Mouse (Mus musculus) midbrain, embryonic 14.5 days (tissue): ENCODE data around the gene Catsper2. TPM values are rescaled to one million over a fixed set of nuclear protein-coding genes. Genes with fewer than 3 reads are reported as not detected.

ENCODE experiments used
- ATAC-seq: fragments of 200-750 bp; cut with Nextera tagmentation; 2 replicates; pipeline ENCODE4 v1.8.0; 2017; ENCODE audit warnings: moderate number of reproducible peaks, moderate library complexity; ENCODE audit not compliant: low FRiP score, low TSS enrichment
- DNase-seq: peaks from one replicate; pipeline ENCODE4 v3.0.0-alpha.2; 2015
- H3K27ac ChIP-seq: fragments of 300-500 bp; sonication (generic); replicated peaks from 2 replicates; pipeline ENCODE4 v1.5.1; 2014; ENCODE audit warnings: mild to moderate bottlenecking, low read depth, low read length, moderate library complexity
- H3K27me3 ChIP-seq: fragments of 300-500 bp; sonication (generic); 2 replicates; pipeline ENCODE4 v1.6.1; 2014; ENCODE audit warnings: low read length, control low read depth, mixed read lengths; ENCODE audit not compliant: control insufficient read depth, insufficient read depth
- H3K36me3 ChIP-seq: fragments of 300-500 bp; sonication (generic); 2 replicates; pipeline ENCODE4 v1.6.1; 2014; ENCODE audit warnings: low read length, control low read depth; ENCODE audit not compliant: control insufficient read depth, insufficient read depth
- H3K4me1 ChIP-seq: fragments of 300-500 bp; sonication (generic); 2 replicates; pipeline ENCODE4 v1.6.1; 2014; ENCODE audit warnings: mild to moderate bottlenecking, antibody characterized with exemption, low read length, control low read depth; ENCODE audit not compliant: control insufficient read depth, insufficient read depth
- H3K4me2 ChIP-seq: fragments of 300-500 bp; sonication (generic); 2 replicates; pipeline ENCODE4 v1.6.1; 2014; ENCODE audit warnings: mild to moderate bottlenecking, low read length, moderate library complexity
- H3K4me3 ChIP-seq: fragments of 300-500 bp; sonication (generic); replicated peaks from 2 replicates; pipeline ENCODE4 v1.5.1; 2014; ENCODE audit warnings: low read depth, low read length
- H3K9ac ChIP-seq: fragments of 300-500 bp; sonication (generic); replicated peaks from 2 replicates; pipeline ENCODE4 v1.6.1; 2014; ENCODE audit warnings: mild to moderate bottlenecking, low read length, moderate library complexity
- H3K9me3 ChIP-seq: fragments of 300-500 bp; sonication (generic); 2 replicates; pipeline ENCODE4 v1.6.1; 2016; ENCODE audit warnings: low read length, control low read depth, mixed read lengths; ENCODE audit not compliant: control insufficient read depth
- whole genome bisulfite sequencing: fragments of 180-500 bp; shearing (Covaris S2); extraction: QIAGEN DNeasy Blood & Tissue Kit; methylation state at CpG from one replicate; pipeline ENCODE4 v1.1.7; 2014; 5-methylcytosine and 5-hydroxymethylcytosine counted together
- polyA plus RNA-seq: library from polyadenylated mRNA; unstranded; fragments of >200 nt; fragmentation: Nextera tagmentation; extraction: Ambion mirVana; gene quantifications from 2 replicates; pipeline ENCODE4 v1.2.1, GENCODE M21; 2014

Catsper2 gene
- polyA plus RNA-seq, result 2.9 and 4.5 TPM in 2 replicates

DNA sequence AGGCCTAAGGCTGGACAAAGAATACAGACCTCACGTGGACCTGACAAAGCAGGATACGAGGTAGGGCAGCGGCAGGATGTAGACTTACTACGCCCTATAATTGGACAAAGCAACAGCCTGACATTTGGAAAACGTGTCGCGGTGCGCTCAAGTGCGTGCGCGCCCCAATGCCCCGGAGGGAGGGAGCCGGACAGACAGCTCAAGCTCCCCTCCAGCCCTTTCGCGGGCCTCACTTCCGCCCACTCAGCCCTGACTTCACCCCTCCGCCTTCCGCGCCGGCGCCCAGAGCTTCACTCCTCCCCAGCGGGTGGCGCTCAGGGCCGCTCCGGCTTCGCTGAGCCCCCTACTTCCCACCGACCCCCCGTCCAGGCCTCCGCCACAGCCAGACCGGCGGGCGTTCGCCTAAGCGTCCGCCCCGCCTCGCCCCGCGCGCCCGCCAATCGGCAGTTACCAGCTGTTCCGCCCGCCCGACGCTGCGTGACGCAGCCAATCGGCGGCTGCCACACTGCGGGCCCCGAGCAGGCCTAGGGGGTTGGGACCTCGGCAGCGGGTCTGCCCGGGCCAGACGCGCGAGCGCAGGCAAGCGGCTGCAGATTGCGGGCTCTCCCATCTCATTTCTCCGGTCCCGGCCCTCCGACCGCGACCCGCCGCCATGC, at the start of gene Catsper2, which contains the start of gene Pdia3:
Gene Catsper2 (minus strand): TSS at position 406 of the 656 bp plus-strand sequence.
Gene Pdia3 (plus strand): TSS at position 389 of the 656 bp plus-strand sequence.
- H3K4me1 ChIP-seq, result peaks cover 20% of the 10 kb centered on the region

DNA sequence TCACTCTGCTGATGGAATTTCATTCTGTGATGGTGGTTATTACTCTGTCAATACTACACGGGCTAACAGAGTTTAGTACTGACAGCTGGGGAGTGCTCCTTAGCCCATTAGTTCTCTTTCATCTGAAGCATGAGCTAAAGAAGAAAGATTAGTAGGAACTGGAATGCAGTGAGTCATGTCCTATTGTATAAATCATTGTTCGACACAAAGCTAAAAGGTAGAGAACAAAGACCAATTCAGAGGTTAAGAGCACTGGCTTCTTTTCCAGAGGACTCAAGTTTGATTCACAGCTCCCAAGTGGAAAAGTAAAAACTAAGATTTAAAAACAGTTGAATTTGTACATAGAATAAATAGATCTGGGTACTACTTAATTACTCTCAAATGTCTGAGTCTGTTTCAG, 46.5 kb upstream of the Catsper2 start:
- 72% methylated on average over 2 of the region's 2 CpGs for WGBS
- no peak overlapping the region for H3K9ac ChIP-seq

More for the DNA sequence above, at the start of gene Catsper2, which contains the start of gene Pdia3:
- peak within 1 kb of the TSS; percentile 96 for H3K9ac ChIP-seq
- H3K27ac ChIP-seq, result peak within 1 kb of the TSS; percentile 97
- H3K27me3 ChIP-seq, result no peaks in the 10 kb centered on the region
- WGBS, result under 1% methylated on average over 68 of the region's 68 CpGs
- DNase-seq, result peak; percentile 98
- ATAC-seq, result peak; percentile 99
- peaks cover 19% of the 10 kb centered on the region for H3K36me3 ChIP-seq
- no peaks in the 10 kb centered on the region for H3K9me3 ChIP-seq
- peak within 1 kb of the TSS; percentile 99 for H3K4me3 ChIP-seq
- peak within 1 kb of the TSS; percentile 75 for H3K4me2 ChIP-seq

DNA sequence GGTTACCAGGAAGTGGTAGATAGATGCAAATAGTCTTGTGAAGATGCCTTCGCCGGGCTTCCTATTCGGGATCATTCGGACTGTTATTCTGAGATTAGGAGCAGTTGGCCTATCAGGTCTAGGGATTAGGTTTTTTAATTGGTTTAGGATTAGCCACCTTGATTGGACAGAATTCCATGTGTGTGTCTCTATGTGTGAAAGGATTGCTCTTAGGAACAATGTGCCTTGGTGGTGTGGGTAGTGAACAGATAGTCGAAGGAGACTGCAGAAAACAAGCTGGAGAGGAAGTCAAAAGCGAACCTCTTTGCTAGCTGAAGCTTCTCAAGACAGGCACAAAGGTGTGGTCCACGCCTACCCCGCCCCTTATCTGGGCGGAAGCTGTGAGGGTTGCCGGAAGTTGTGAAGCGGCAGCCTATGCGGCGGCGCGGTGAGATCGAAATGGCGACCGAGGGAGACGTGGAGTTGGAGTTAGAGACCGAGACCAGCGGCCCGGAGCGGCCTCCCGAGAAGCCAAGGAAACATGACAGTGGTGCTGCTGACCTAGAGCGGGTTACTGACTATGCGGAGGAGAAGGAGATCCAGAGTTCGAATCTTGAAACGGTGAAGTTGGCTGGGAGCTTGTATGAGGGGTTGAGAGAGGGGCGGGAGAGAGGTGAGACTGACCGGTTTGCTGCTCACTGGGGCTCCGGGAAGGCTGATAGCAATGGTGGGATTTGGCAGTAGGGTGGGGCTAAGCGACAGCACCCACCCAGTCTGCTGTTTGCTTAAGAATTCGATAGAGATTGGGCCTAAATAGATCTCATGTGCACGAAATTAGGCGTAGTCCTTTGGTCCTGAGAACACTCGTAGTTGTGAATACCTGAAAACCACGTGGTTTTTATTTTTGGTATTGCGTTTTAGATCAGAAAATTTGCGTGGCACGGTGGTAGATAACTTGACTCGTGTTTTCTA, 43.4 kb upstream of the Catsper2 start, which contains the start of gene Serinc4:
Gene Serinc4 (minus strand): TSS at position 90 of the 951 bp plus-strand sequence.
- H3K27me3 ChIP-seq, result no peaks in the 10 kb centered on the region
- H3K9me3 ChIP-seq, result no peaks in the 10 kb centered on the region
- peak within 1 kb of the TSS; percentile 72 for H3K4me2 ChIP-seq
- peaks cover 12% of the 10 kb centered on the region for H3K4me1 ChIP-seq
- peak within 1 kb of the TSS; percentile 68 for H3K9ac ChIP-seq
- WGBS, result 3% methylated on average over 41 of the region's 41 CpGs
- H3K36me3 ChIP-seq, result peaks cover 40% of the 10 kb centered on the region
- peak; percentile 94 for ATAC-seq
- H3K4me3 ChIP-seq, result peak within 1 kb of the TSS; percentile 65
- peak; percentile 92 for DNase-seq
- peak within 1 kb of the TSS; percentile 78 for H3K27ac ChIP-seq

More for the DNA sequence above, 46.5 kb upstream of the Catsper2 start:
- peaks cover 12% of the 10 kb centered on the region for H3K4me1 ChIP-seq
- ATAC-seq (no peak), DNase-seq (no peak)
- H3K36me3 ChIP-seq, result peaks cover 24% of the 10 kb centered on the region
- H3K4me3 ChIP-seq, result no peak overlapping the region
- no peaks in the 10 kb centered on the region for H3K27me3 ChIP-seq
- no peaks in the 10 kb centered on the region for H3K9me3 ChIP-seq
- no peak overlapping the region for H3K4me2 ChIP-seq
- H3K27ac ChIP-seq, result no peak overlapping the region

DNA sequence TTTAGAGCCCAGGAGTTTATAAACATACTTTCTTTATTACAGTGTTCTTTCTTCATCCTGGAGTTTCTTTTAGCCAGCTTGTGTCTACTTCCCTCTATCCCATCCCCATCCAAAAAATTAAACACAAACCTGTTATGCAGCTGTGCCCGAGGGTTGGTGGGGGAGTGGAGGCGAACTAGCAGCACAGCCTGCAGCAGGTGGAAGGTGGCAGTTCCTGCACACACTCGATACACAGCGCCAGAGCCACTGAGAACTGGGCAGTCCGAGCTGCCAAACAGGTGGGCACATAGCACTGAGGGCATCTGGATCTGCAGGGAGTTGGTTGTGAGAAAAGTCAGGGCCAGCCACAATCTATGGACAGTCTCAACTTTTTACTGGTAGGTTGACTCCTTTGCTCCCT, 41.9 kb upstream of the Catsper2 start:
- peaks cover 44% of the 10 kb centered on the region for H3K36me3 ChIP-seq
- DNase-seq (no peak), ATAC-seq (no peak)
- H3K4me1 ChIP-seq, result peaks cover 19% of the 10 kb centered on the region
- H3K27ac ChIP-seq, result no peak overlapping the region
- no peaks in the 10 kb centered on the region for H3K27me3 ChIP-seq
- H3K4me3 ChIP-seq, result no peak overlapping the region
- WGBS, result 85% methylated on average over 5 of the region's 5 CpGs
- no peaks in the 10 kb centered on the region for H3K9me3 ChIP-seq
- H3K9ac ChIP-seq, result no peak overlapping the region
- no peak overlapping the region for H3K4me2 ChIP-seq

DNA sequence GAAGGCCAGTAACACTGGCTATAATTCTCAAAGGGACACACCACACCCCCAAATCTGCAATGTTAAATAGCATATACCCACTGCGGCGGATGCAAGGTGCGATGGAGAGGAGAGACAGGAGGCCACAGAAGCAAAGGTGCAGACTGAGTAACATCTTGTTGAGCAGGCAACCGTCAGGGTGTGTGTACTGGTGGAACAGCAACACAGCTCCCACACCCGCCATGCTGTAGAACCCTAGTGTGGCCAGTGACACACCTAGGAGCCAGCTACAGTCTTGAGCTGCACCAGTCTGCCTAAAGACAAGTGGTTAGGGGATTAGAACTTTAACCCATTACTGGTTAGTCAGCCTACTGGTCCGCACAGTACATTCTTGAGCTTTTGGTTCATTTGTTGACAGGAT, 40.3 kb upstream of the Catsper2 start:
- no peaks in the 10 kb centered on the region for H3K9me3 ChIP-seq
- WGBS, result 89% methylated on average over 6 of the region's 6 CpGs
- ATAC-seq, result no peak

DNA sequence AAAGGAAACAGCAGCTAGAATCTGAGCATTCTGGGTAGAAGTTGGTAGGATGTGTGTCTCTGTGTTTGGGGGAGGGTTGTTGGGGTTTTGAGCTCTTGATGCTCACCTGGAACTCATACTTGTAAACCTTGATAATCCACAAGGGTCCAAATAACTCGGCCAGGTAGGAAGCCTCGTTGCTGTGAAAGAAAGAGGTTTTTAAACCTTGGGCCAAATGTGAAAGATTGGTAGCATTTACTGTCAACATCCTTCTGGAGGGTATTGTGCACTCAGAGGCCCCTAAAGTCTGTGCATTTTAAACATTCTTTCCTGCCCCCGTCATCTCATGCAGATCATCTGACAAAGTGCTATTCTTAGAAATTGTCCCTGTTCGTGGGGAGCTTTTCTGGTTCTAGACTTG, 39.4 kb upstream of the Catsper2 start, which contains the start of gene Hypk:
Gene Hypk (plus strand): TSS at position 301 of the 400 bp plus-strand sequence.
- WGBS, result 83% methylated on average over 4 of the region's 4 CpGs

More for the DNA sequence above, 40.3 kb upstream of the Catsper2 start:
- Histone ChIP-seq H3K9ac (no peak overlapping the region), H3K4me3 (no peak overlapping the region), H3K27ac (no peak overlapping the region), H3K4me2 (no peak overlapping the region), H3K36me3 (peaks cover 30% of the 10 kb centered on the region), H3K27me3 (no peaks in the 10 kb centered on the region), H3K4me1 (peaks cover 24% of the 10 kb centered on the region)
- no peak for DNase-seq

DNA sequence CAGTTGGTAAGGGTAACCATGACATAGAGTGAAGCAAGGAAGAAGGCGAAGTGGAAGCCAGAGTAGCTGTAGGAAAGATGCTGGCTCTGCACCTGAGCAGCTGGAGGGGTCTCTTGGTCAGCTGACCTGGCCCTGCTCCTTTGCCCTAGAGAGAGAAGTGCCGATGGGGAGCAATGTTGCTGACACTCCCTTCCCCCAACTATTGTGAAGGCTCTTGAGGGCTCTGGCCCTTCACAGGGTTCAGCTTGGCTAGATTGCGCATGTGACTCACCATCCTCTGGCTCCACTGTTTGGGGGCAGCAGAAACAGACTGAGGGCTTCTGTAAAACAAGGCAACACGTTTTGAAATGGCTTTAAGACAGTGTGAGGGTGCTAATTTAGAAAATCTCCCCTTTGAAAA, 38.8 kb upstream of the Catsper2 start:
- Histone ChIP-seq H3K4me3 (no peak overlapping the region), H3K4me1 (peaks cover 18% of the 10 kb centered on the region), H3K9me3 (no peaks in the 10 kb centered on the region), H3K36me3 (peaks cover 24% of the 10 kb centered on the region), H3K27me3 (no peaks in the 10 kb centered on the region), H3K9ac (no peak overlapping the region), H3K27ac (no peak overlapping the region), H3K4me2 (no peak overlapping the region)
- ATAC-seq, result no peak
- WGBS, result 91% methylated on average over 4 of the region's 4 CpGs
- no peak for DNase-seq

More for the DNA sequence above, 39.4 kb upstream of the Catsper2 start, which contains the start of gene Hypk:
- Histone ChIP-seq H3K27me3 (no peaks in the 10 kb centered on the region), H3K9me3 (no peaks in the 10 kb centered on the region), H3K4me3 (no peak within 1 kb of the TSS), H3K9ac (no peak within 1 kb of the TSS), H3K4me2 (no peak within 1 kb of the TSS), H3K4me1 (peaks cover 23% of the 10 kb centered on the region), H3K27ac (no peak within 1 kb of the TSS), H3K36me3 (peaks cover 24% of the 10 kb centered on the region)
- ATAC-seq (no peak), DNase-seq (no peak)

DNA sequence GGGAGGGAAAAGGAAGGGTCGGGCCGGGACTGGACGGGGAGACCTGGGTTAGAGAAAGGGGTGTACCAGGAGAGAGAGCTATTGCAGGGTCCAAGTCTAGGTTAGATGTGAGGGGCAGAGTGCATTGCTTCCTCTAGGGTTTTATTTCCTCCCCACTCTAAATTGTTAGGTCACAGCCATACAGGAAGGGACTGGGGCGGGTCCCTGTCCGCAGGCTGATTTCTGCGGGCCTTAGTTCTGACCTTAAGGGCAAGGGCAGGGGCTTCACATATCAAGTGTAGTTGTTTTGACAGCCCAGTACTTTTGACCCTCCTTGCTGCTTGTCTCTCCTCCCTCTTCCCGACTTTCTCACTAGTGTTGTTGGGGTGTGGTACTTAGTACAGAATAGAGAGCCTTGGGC, 36.5 kb upstream of the Catsper2 start:
- WGBS, result 4% methylated on average over 7 of the region's 7 CpGs
- Histone ChIP-seq H3K27ac (peak overlapping the region; percentile 93), H3K9ac (peak overlapping the region; percentile 80), H3K4me1 (peaks cover 12% of the 10 kb centered on the region), H3K4me2 (peak overlapping the region; percentile 61), H3K9me3 (no peaks in the 10 kb centered on the region), H3K36me3 (peaks cover 24% of the 10 kb centered on the region), H3K4me3 (peak overlapping the region; percentile 97), H3K27me3 (no peaks in the 10 kb centered on the region)
- ATAC-seq (no peak), DNase-seq (no peak)
